Mouse (Mus musculus): Measurements from ENCODE around the gene Cep72. TPM values are rescaled to one million over a fixed set of nuclear protein-coding genes. Genes with fewer than 3 reads are reported as not detected.
A peak's percentile ranks its signal among the peaks of the same experiment; 100 is the strongest.
"Not testable (repeated sequence)": the region's sequence is repeated elsewhere in the genome, so short reads cannot be mapped to it uniquely, and the experiment has no call there.

Cep72 gene
- polyA plus RNA-seq (2012; rRNA removed), result 4.2 and 5.2 TPM in 2 replicates

DNA sequence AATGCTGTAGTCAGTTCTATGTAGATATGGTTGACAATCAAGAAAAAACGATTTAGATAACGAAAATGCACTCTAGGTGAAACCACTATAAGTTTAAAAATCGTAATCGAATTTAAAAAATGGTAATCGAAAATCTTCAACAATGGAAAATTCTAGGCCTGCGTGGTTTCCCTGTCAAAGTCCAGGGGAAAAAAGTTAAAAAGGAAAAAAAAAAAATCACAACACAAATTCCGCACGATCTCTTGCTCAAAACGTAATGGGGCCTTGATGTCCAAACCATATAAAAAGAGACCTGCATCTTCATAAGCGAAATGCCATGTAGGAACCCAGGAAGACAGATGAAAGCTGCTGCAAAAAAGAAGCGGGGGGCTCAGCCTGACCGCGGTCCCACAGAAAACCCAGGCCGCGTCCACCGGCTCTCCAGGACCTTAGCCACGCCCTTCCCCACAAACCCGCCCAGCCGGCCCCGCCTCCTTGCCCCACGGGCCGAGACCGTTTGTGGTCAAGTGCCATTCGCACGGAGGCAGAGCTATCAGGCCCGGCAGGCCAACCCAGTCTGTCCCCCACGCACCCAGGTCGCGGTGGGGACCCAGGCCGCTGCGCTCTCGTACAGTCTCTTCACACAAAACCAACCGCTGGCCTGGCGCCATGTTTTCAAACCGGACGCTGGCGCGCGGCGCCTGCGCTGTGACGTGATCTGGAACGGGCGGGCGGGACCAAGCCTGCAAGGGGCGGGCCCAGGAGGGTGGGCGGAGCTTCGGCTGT lies at the start of gene Cep72:
Gene Cep72, minus strand, starts transcription at position 687 of the 765 bp plus-strand sequence.
- DNase-seq (ENCODE audit: low spot score), result peak; percentile 95

DNA sequence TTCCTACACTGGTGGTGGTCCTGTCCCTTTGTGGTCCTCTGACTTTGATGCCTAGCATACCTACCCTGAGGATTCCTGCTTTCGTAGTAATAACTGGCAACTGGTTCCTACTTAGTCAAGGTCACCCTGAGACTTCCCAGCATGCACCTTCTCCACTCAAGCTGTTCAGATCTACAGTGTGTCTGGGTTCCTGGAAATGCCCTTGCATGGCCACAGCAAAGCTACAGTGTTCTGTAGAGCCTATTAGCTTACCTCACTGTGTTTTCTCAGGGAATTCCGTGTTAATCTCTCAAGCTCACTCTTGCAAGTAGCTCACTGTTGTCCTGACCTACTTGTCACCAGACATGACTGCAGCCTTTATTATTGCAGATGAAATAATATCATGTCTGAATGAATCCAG lies 45.3 kb upstream of the Cep72 start:
- no peak for DNase-seq (ENCODE audit: low spot score)

DNA sequence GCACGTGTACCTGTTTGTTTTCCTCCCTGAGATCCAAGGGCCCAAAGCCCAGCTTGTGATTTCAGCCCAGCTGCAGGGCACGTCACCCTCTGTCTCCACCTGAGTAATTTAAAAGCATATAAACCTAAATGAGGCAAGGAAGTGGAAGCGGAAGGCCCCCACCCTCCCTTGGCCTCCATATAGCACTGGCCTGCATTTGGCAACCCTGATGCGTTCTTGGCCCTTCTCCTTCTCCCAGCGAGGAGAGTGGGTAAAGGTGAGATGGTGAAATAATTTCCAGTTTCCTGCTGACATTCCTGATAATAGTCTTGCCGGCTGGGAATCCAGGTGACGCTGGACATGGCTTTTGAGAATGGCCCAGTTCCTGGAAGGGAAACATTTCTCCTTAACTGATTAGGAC lies 42.3 kb upstream of the Cep72 start:
- DNase-seq (ENCODE audit: low spot score), result no peak

DNA sequence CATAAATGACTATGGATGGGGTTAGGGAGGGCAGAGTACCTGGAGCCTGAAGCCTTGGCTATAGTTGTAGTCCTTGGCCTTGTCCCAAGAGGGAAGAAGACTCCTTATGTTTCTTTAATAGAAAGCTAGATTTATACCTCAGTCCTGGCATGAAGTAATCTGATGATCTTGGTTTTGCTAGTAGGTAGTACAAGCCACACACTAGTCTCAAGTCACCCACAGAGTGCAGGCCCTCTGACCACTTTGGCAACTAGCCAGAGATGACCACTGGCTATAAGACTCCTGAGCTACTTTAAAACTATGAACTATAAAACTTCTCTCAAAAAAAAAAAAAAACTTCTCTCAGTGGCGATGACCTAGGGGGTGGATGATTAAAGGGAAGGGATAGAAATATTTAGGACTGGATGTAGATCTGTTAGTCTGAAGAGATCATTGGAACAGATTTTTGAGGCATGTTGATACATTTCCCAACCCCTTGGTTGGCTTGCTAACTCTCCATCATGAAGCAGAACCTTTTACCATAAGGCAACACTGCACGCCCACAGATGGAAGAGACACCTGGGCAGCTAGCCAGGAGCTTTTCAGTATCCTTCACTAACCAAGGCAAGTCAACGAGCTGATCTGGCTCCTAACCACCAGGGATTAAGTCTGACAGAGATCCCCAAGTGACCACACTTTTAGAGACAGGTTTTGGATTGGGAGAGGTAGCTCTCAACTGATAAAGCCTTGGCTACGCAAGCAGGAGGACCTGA lies 40.9 kb upstream of the Cep72 start:
- DNase-seq (ENCODE audit: low spot score), result no peak

DNA sequence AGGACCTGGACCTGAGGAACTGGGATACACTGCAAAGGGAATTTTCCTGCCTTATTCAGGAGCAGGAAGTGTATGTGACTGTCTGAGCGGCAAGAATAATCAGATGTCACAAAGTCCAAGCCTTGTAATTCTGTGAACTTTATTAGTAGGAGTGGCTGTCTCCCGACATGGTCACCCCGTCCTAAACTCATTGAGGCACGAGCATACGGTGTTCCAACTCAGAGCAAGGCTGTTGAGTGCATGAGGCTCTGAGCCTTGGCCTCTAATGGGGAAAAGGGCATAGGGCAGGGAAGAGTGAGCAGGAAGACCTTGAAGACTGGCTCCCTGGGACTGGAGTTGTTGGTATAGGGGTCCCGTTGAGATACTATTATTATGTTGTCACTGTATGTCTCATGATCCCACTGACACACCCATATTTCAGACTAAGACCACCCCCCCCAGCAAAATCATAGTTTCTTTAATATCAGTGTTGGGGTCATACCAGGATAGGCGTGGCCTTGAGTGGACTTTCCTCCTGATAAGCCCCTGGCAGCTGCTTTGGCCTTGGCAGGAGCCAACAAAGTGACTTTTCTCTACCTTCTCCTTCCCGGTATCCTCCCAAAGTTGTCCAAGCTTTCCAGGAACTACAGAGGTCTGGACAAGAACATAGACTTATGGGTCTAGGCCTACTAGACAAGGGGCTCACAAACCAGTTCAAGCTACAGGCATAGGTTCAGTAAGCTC lies 40.2 kb upstream of the Cep72 start:
- no peak for DNase-seq (ENCODE audit: low spot score)

DNA sequence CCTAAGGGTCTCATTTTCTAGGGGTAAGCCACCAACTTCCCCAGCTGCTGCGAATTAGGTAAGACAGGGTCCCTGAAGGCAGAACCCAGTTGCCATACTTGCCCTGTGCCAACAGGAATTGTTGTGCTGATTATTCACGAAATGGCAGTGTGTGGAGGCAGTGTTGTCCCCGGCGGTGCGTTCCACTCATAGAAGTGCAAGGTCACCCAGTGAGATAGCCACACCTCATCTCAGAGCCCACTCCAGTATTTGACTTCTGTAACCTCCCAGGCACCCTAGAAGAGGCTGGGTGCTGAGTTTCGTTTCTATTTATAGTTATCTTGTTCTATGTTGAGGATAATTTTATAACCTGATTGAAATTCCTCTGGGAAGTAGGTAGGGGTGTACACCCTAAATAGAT lies 36.8 kb upstream of the Cep72 start:
- DNase-seq (ENCODE audit: low spot score), result no peak

DNA sequence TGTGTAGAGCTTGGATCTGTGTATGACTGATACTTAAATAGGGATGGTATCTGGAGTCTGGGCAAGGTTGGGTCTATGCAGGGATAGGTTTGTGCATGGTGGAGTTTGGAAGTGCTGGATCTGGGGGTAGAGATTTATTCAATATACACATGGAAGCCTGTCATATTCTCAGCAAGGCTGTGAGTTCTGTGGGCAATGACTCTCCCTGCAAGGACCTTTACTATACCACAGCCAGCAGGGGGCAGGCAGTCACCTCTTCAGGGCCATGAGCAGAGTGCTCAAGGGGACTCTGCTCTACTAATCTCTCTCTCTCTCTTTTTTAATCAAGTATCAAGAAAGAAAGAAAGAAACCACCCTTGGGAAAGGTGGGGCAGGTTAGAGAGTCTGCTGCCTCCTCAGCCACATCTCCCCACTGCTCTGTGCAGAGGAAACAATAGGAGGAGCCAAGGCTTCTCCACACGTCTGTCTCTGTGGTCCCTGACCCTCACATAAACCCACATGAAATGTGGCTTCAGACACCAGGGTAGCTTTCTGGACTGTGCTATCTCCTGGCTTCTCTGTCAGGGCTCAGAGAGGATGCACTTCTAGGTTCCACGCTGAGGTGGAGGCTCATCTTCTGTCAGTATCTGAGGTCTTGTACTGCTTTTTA lies 34.7 kb upstream of the Cep72 start:
- DNase-seq (ENCODE audit: low spot score), result peak; percentile 50

DNA sequence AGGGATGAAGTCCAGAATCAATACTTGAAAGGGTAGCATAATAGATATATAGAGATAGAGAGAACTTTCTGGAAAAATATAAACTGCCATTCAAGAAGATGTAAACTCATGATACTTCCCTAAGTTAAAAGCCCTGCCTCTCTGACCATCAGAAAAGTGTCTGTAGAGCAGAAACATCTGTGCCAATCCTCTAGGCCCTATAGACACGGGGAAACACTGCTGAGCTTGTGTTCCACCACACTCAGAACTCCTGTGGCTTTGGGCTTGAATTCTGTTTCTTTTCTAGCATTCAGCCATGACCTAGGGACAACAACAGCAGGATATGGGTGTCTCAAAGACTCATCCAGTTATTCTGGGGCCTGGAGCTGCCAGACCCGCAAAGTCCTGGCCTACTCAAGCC lies 33.8 kb upstream of the Cep72 start:
- no peak for DNase-seq (ENCODE audit: low spot score)

DNA sequence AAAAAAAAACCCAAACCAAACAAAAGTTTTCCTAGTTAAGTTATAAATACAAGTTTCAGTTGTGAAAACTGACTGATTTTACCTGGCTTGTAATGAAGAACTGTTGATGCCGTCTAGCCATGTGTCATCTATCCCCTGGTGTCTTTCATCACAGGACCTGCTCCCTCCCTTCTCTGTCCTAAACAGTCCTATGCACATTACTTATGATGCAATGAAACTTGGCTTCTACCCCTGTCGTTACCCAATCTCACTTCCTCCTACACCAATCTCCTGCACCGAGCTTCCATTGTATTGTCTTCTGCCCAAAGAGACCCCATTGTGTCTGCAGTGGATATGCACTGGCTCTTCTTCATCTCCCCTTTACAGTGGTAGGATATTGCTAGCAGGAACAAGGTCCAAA lies 28.2 kb upstream of the Cep72 start:
- DNase-seq (ENCODE audit: low spot score), result no peak

DNA sequence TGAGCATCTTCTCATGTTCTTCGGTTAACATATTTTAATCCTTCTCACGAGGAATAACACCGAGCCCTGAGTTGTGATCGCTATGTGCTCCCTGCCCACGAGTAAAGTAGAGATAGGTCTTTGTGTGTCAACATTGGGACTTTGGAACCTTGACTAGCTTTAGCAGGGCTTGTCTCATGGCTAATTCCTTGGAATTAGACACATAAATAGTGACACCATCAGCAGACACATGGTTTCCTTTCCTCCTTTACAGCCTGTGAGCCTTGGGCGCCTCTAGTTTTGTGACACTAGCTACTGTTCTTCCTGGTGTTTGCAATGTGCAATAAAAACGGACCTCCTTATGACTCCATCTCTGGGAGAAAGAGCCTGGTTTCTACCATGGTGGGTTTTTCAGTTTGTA lies 11.3 kb upstream of the Cep72 start:
- no peak for DNase-seq (ENCODE audit: low spot score)

DNA sequence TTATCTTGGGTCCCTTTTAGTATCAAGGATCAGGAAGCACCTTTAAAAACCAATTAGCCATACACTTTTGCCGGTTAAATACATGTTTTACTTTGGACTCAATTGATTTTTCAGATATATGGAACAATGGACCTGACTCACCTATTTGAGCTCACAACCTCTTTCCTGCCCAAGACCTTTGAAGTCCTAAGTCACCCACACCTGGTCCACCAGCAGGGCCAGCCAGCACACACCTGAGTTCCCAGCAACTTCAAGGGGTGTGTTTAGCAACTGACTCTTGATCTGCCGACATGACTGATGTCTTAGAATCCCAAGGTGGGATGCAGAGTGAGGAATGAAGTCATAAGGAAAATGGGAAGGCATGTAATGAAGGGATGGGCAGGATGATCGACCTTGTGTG lies 9.6 kb upstream of the Cep72 start:
- no peak for DNase-seq (ENCODE audit: low spot score)

DNA sequence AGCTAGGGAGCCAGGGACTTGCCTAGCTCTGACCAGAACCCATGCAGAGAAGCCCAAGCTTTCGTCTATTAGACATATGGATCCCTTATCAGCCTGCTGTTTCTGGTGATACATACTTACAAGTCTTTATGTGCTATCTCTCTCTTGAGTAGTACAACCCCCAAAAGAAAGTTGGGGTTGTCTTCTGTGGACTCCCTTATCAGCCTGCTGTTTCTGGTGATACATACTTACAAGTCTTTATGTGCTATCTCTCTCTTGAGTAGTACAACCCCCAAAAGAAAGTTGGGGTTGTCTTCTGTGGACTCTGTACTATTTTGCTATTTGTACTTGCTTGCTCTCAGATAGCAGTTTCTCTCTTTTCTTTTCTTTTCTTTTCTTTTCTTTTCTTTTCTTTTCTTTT lies 9.1 kb upstream of the Cep72 start:
- DNase-seq (ENCODE audit: low spot score), result not testable (repeated sequence)

DNA sequence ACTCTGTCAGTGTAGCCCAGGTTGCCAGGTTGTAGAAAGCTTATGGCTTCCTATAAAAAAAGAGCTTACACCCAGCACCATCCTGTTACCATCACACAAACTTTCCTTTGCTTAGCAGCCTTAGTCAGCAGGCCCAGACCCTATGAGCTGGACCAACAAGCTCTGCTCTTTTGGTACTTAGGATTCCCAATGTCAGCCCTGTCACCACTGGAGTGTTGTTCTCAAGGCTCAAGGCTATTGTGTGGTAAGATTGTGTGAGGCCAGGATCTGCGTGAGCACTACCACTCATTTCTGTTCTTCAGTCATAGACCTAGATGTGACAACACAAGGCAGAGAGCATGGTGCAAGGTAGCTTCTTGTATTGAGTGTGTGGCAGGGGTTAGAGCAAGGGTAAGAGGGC lies 4.5 kb upstream of the Cep72 start:
- DNase-seq (ENCODE audit: low spot score), result no peak

DNA sequence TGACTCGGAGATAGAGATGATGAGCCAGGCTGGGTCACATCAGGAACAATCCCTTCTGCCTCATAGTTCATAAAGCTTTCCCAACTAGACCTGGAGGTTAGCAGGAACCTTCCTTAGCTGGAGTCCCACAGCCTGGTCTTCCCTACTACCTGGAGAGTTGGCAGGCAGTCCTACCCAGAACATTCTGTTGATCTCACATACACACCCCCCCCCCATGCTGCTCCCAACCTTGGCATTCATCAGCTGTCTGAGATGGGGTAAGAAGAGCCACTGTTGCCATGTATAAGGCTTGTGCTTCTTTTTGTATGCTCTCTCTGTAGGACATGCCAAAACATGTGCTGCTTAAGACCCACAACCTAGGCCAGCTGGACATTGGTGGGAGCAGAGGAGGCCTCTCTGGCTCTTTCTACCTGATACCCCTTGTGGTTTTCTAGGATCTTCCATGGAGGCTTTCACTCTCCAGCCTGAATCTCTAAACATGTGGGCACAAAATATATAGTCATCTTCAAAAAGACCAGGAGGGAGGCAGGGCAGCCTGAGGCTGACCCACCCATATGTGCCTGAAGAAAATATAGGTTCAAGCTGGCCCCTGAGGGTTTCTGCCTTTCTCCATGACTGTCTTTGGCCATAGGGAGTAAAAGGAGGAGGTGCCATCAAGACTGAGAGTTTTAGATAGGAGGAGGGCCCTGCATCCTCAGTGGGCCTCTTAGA lies 1.4 kb upstream of the Cep72 start:
- DNase-seq (ENCODE audit: low spot score), result no peak

DNA sequence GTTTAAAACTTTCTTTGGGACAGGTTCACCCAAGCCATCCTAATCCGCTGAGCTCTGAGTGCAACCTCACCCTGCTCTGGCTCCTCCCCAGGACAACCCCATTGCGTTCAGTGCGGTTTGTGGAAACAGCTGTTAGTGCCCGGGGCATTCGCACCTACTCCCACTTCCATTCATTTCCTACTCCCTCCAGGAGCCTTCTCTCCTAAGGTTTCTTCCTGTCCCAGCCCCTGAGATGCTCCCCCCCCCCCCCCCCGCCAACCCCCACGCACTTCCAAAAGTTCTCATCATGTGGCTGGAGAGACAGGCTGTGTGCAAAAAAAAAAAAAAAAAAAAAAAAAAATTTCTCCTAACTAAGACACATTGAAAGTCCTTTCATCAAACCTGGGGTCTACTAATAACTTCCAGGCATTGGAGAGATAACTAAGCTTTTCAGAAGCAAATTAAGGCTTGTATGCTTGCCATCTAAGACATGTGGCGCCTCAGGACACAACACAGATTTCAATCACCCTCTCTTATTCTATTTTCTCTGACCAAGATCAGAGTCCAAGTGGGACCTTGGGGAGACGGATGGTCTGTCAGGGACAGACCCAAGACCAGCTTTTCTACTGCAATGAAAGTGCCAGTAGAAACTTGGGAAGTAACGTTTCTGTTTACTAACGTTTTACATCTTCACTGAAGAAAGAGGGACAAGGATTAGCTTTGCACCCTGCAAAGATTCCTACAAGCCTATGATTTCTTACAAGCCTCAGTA lies 454 bp upstream of the Cep72 start:
- no peak for DNase-seq (ENCODE audit: low spot score)

DNA sequence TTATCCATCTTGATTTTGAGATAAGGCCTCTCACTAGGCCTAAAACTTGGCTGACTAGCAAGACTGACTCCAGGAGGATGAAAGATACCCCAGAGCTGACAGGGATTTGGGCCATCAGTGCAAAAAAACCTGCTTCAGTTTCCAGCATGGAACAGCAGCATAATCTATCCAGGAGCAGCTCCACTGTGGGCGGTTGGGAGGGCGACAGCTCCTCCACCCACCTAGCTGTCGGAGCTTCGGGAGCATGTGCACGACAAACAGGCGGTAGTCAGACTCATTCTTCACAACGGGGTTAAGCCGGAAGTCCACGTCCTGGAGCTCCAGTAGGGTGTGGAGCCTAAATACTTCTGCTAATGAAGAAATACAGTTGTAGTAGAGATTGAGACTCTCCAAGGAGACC lies 4.0 kb downstream of the Cep72 start:
- no peak for DNase-seq (ENCODE audit: low spot score)

DNA sequence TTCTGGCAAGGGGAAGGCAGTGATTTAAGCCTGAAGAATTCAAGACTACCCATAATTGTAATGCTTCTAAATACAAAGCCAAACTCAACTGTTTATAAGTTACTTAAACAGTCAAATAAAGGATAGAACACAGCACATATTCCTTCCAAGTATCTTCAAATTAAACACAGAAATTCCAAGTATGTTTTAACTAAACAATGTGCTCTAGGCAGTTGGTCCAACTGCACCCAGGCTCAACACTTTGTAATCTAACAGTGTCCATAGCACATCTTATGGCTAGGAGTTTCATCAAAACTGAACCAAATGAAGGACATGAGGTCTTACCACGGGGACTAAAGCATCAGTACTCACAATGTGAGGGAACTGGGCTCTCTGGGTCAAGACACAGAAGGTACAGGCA lies 5.9 kb downstream of the Cep72 start:
- no peak for DNase-seq (ENCODE audit: low spot score)

DNA sequence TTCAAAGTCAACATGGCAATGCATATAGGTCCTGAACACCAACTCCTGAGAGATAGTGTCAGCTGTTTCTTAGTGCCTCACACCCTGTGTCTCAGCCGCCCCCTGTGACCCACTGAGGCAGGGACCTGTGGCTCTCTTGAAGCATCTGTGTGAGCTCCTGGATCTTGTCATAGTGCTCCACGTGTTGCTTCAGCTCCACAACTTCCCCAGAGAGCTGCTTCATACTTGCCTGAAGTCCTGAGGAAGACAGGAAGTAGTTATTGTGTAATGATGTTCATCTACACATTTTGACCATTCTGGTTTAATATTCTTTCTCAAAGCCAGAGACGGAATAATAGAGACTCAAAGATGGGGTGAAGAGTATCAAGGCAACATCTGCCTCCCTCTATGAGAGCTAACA lies 22.2 kb downstream of the Cep72 start:
- no peak for DNase-seq (ENCODE audit: low spot score)

DNA sequence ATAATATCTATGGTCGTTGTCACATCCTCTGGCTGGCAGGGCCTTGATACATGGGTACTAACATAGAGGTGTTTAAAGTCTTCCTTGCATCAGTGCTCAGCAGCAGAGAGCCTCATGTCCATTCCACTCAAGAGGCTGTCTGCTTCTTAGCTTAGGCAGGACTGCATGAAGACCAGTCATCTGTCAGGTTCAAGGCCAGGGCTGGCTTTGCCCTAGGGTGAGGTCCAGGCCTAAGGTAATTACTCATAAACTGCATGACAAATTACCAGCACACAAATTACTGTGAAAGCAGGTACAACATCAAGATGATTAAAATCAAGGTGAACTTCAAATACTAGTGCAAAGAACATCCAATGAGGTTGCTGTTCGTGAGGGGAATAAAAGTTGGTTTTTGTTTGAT lies 26.3 kb downstream of the Cep72 start:
- no peak for DNase-seq (ENCODE audit: low spot score)

DNA sequence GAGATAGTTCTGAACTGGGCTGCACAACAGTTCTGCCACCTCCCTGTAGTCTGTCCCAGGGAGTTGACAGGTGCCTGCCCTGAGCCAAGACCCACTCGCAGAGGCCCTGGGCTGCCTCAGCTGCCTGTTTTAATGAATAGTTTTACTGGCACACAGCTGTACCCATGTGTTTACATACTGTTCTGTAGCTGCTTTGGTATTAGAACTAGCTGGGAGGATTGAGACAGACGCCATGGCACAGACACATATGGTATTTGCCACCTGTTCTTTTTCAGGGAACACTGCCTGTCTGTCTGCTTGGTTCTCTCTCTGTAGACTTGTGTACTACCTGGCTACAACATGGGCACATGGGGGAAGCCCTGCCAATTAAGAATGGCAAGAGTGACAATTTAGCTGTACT lies 27.3 kb downstream of the Cep72 start:
- no peak for DNase-seq (ENCODE audit: low spot score)

DNA sequence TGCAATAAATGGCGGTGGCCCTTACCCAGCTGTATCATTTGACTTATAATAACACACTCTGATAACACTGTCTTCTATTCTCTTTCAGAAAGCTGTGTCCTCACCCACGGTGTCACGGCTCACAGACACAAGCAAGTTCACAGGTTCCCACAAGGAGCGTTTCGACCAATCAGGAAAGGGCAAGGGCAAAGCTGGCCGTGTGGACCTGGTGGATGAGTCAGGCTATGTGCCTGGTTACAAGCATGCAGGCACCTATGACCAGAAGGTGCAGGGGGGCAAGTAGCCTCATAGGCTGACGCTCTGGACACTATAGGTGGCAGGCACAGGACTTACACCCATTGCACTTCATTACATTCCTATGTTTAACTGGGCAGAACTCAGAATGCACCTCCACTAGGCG lies 31.0 kb downstream of the Cep72 start:
- DNase-seq (ENCODE audit: low spot score), result no peak

Data from urinary bladder, adult 2 months (tissue).